Mouse (Mus musculus): ENCODE results near the gene Ears2. TPM values are rescaled to one million over a fixed set of nuclear protein-coding genes. Genes with fewer than 3 reads are reported as not detected.

The Ears2 gene
- total and polyA plus RNA-seq, 2 experiments: 9.8 to 15.2 TPM

DNA sequence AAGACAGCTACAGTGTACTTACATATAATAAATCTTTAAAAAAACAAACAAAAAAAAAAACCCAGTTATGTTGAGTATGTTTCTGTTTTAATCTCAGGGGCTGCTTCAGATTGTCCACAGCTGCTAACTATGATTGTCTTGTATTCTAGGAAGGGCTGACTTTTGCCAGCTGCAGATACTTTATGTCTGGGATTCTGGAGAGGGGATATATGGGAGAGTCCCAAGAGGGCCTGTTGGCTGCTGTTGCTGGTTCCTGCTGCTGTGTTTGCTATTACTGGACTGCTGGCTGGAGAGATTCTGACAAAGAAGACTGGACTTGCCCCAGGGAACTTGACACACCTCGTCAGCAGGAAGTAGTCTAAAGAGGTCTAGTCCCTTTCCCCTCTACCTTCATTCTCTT is 16.2 kb downstream of the Ears2 start:
- 89% methylated on average over 1 of the region's 1 CpGs for WGBS
- Histone ChIP-seq H3K27ac (replicated peaks; ENCODE audit: insufficient read depth, low read depth, low read length) (no peak overlapping the region), H3K27me3 (ENCODE audit: control insufficient read depth, insufficient read depth, low read length) (no peaks in the 10 kb centered on the region), H3K79me2 (ENCODE audit: control insufficient read depth, insufficient read depth, low read length) (no peaks in the 10 kb centered on the region), H3K4me1 (ENCODE audit: control insufficient read depth, insufficient read depth, low read length) (no peaks in the 10 kb centered on the region), H3K4me3 (ENCODE audit: insufficient read depth, low read depth, low read length) (no peak overlapping the region), H3K36me3 (ENCODE audit: control insufficient read depth, insufficient read depth, low read length) (peaks cover 21% of the 10 kb centered on the region), H3K9ac (ENCODE audit: low read depth, low read length) (no peak overlapping the region)
- no peak for TF ChIP-seq POLR2A (IDR thresholded peaks at IDR 0.05; ENCODE audit: extremely low read depth, insufficient read depth, low read length)
- TF ChIP-seq CTCF (IDR thresholded peaks at IDR 0.05; ENCODE audit: low read depth, low read length): no peak
- no peak for DNase-seq (ENCODE audit: extremely low read depth, low read depth, low spot score)

GRCm38 (mm10) chr7:122048191-122048590 is 18.9 kb downstream of the Ears2 start:
- TF ChIP-seq POLR2A (IDR thresholded peaks at IDR 0.05; ENCODE audit: extremely low read depth, insufficient read depth, low read length) (no peak), CTCF (IDR thresholded peaks at IDR 0.05; ENCODE audit: low read depth, low read length) (no peak)
- H3K27me3 ChIP-seq (ENCODE audit: control insufficient read depth, insufficient read depth, low read length): no peaks in the 10 kb centered on the region
- WGBS: 95% methylated on average over 9 of the region's 9 CpGs
- no peaks in the 10 kb centered on the region for H3K4me1 ChIP-seq (ENCODE audit: control insufficient read depth, insufficient read depth, low read length)
- no peak for DNase-seq (ENCODE audit: extremely low read depth, low read depth, low spot score)
- H3K27ac ChIP-seq (replicated peaks; ENCODE audit: insufficient read depth, low read depth, low read length): no peak overlapping the region
- H3K9ac ChIP-seq (ENCODE audit: low read depth, low read length): no peak overlapping the region
- no peaks in the 10 kb centered on the region for H3K79me2 ChIP-seq (ENCODE audit: control insufficient read depth, insufficient read depth, low read length)
- H3K36me3 ChIP-seq (ENCODE audit: control insufficient read depth, insufficient read depth, low read length): peaks cover 13% of the 10 kb centered on the region
- H3K4me3 ChIP-seq (ENCODE audit: insufficient read depth, low read depth, low read length): no peak overlapping the region

- Histone ChIP-seq H3K9ac (ENCODE audit: low read depth, low read length) (no peak overlapping the region), H3K27ac (replicated peaks; ENCODE audit: insufficient read depth, low read depth, low read length) (no peak overlapping the region), H3K27me3 (ENCODE audit: control insufficient read depth, insufficient read depth, low read length) (no peaks in the 10 kb centered on the region), H3K36me3 (ENCODE audit: control insufficient read depth, insufficient read depth, low read length) (peaks cover 21% of the 10 kb centered on the region), H3K4me3 (ENCODE audit: insufficient read depth, low read depth, low read length) (no peak overlapping the region), H3K4me1 (ENCODE audit: control insufficient read depth, insufficient read depth, low read length) (no peaks in the 10 kb centered on the region), H3K79me2 (ENCODE audit: control insufficient read depth, insufficient read depth, low read length) (no peaks in the 10 kb centered on the region)
- TF ChIP-seq CTCF (IDR thresholded peaks at IDR 0.05; ENCODE audit: low read depth, low read length): no peak
- no peak for TF ChIP-seq POLR2A (IDR thresholded peaks at IDR 0.05; ENCODE audit: extremely low read depth, insufficient read depth, low read length)
- DNase-seq (ENCODE audit: extremely low read depth, low read depth, low spot score): no peak
- WGBS: 68% methylated on average over 2 of the region's 2 CpGs
Measured at GRCm38 (mm10) chr7:122046813-122047212, 20.2 kb downstream of the Ears2 start.

DNA sequence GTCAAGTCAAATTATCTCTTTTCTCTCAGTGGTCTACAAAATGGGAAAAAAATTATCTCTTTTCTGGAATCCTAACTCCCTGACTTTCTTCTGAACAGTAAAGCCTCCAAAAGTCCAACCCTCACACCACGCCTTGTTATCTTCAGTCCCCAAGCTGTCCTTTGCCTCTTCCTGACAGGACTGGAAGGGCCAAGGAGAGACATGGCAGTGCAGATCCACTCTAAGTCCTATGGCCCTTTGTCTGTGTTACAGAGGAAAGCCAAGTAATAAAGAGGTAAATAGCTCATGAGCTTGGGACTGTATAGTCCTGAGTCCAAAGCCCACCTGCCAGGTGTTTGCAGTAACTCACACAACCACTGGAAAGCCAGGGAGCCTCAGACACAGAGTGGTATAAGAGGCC is 21.4 kb downstream of the Ears2 start:
- Histone ChIP-seq H3K79me2 (ENCODE audit: control insufficient read depth, insufficient read depth, low read length) (no peaks in the 10 kb centered on the region), H3K9ac (ENCODE audit: low read depth, low read length) (no peak overlapping the region), H3K4me1 (ENCODE audit: control insufficient read depth, insufficient read depth, low read length) (no peaks in the 10 kb centered on the region), H3K36me3 (ENCODE audit: control insufficient read depth, insufficient read depth, low read length) (peaks cover 28% of the 10 kb centered on the region), H3K27ac (replicated peaks; ENCODE audit: insufficient read depth, low read depth, low read length) (no peak overlapping the region), H3K27me3 (ENCODE audit: control insufficient read depth, insufficient read depth, low read length) (no peaks in the 10 kb centered on the region), H3K4me3 (ENCODE audit: insufficient read depth, low read depth, low read length) (no peak overlapping the region)
- no peak for TF ChIP-seq CTCF (IDR thresholded peaks at IDR 0.05; ENCODE audit: low read depth, low read length)
- no peak for TF ChIP-seq POLR2A (IDR thresholded peaks at IDR 0.05; ENCODE audit: extremely low read depth, insufficient read depth, low read length)
- DNase-seq (ENCODE audit: extremely low read depth, low read depth, low spot score): no peak
- WGBS: 86% methylated on average over 1 of the region's 1 CpGs

GRCm38 (mm10) chr7:122045181-122045634 is 21.9 kb downstream of the Ears2 start:
- Histone ChIP-seq H3K36me3 (ENCODE audit: control insufficient read depth, insufficient read depth, low read length) (peaks cover 33% of the 10 kb centered on the region), H3K4me1 (ENCODE audit: control insufficient read depth, insufficient read depth, low read length) (no peaks in the 10 kb centered on the region), H3K27me3 (ENCODE audit: control insufficient read depth, insufficient read depth, low read length) (no peaks in the 10 kb centered on the region), H3K4me3 (ENCODE audit: insufficient read depth, low read depth, low read length) (no peak overlapping the region), H3K79me2 (ENCODE audit: control insufficient read depth, insufficient read depth, low read length) (no peaks in the 10 kb centered on the region), H3K27ac (replicated peaks; ENCODE audit: insufficient read depth, low read depth, low read length) (no peak overlapping the region), H3K9ac (ENCODE audit: low read depth, low read length) (no peak overlapping the region)
- DNase-seq (ENCODE audit: extremely low read depth, low read depth, low spot score): peak; percentile 24
- 85% methylated on average over 4 of the region's 4 CpGs for WGBS
- no peak for TF ChIP-seq CTCF (IDR thresholded peaks at IDR 0.05; ENCODE audit: low read depth, low read length)
- TF ChIP-seq POLR2A (IDR thresholded peaks at IDR 0.05; ENCODE audit: extremely low read depth, insufficient read depth, low read length): no peak

DNA sequence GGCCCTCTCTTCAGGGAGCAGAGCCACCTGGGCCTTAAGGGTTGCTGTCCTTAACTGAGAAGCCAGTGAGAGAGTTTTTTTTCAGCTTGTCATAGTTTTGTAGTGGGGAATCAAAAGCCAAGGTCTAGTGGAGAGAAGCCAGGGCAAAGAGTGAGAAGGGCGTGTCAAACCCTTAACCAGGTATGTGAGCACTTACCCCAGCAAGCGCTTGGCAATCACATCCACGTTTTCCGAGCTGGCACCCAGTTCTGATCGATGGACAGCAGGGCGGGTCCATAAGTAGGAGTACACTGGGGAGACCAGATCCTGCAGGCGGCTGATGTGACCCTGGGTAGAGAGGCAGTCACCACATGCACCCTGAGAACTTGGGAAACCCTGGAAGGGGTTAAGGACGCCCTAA is 23.0 kb downstream of the Ears2 start:
- Histone ChIP-seq H3K4me1 (ENCODE audit: control insufficient read depth, insufficient read depth, low read length) (no peaks in the 10 kb centered on the region), H3K9ac (ENCODE audit: low read depth, low read length) (no peak overlapping the region), H3K27ac (replicated peaks; ENCODE audit: insufficient read depth, low read depth, low read length) (no peak overlapping the region), H3K36me3 (ENCODE audit: control insufficient read depth, insufficient read depth, low read length) (peaks cover 40% of the 10 kb centered on the region), H3K27me3 (ENCODE audit: control insufficient read depth, insufficient read depth, low read length) (no peaks in the 10 kb centered on the region), H3K4me3 (ENCODE audit: insufficient read depth, low read depth, low read length) (no peak overlapping the region), H3K79me2 (ENCODE audit: control insufficient read depth, insufficient read depth, low read length) (no peaks in the 10 kb centered on the region)
- DNase-seq (ENCODE audit: extremely low read depth, low read depth, low spot score): peak; percentile 93
- TF ChIP-seq POLR2A (IDR thresholded peaks at IDR 0.05; ENCODE audit: extremely low read depth, insufficient read depth, low read length) (no peak), CTCF (IDR thresholded peaks at IDR 0.05; ENCODE audit: low read depth, low read length) (no peak)
- 72% methylated on average over 8 of the region's 8 CpGs for WGBS

All from liver, adult 2 months (tissue).